Mouse (Mus musculus) monocyte, adult 2 months (primary cell): ENCODE data around the gene Klrg1.

Source experiments
- DNase-seq, 2 experiments: peaks; one replicate each; pipeline ENCODE4 v3.0.0; 2022; ENCODE audit warnings: low spot score in 2 of 2, low read depth in 1 of 2

Klrg1 gene

GRCm38 (mm10) chr6:122293121-122293520 is 10.4 kb upstream of the Klrg1 start:
- DNase-seq, result no peak

- no peak for DNase-seq
Observed at GRCm38 (mm10) chr6:122292184-122292583, 9.5 kb upstream of the Klrg1 start.

GRCm38 (mm10) chr6:122291735-122292134 is 9.1 kb upstream of the Klrg1 start:
- DNase-seq, result no peak

GRCm38 (mm10) chr6:122291264-122291663 is 8.6 kb upstream of the Klrg1 start:
- DNase-seq, result no peak

GRCm38 (mm10) chr6:122290253-122290652 is 7.6 kb upstream of the Klrg1 start:
- no peak for DNase-seq

- no peak for DNase-seq
Observed at GRCm38 (mm10) chr6:122289313-122289712, 6.6 kb upstream of the Klrg1 start.

GRCm38 (mm10) chr6:122288263-122288662 is 5.6 kb upstream of the Klrg1 start:
- no peak for DNase-seq

GRCm38 (mm10) chr6:122284823-122285222 is 2.1 kb upstream of the Klrg1 start:
- no peak for DNase-seq

GRCm38 (mm10) chr6:122284304-122284703 is 1.6 kb upstream of the Klrg1 start:
- DNase-seq, result no peak

- DNase-seq, result no peak
Observed at GRCm38 (mm10) chr6:122283429-122283828, 747 bp upstream of the Klrg1 start.

GRCm38 (mm10) chr6:122276565-122276964 is 6.1 kb downstream of the Klrg1 start:
- DNase-seq, result no peak

- DNase-seq, result no peak
Observed at GRCm38 (mm10) chr6:122274546-122274945, 8.1 kb downstream of the Klrg1 start.

GRCm38 (mm10) chr6:122270152-122270551 is 12.5 kb downstream of the Klrg1 start:
- DNase-seq, result no peak

- DNase-seq, result no peak
Observed at GRCm38 (mm10) chr6:122269170-122269569, 13.5 kb downstream of the Klrg1 start.

GRCm38 (mm10) chr6:122268561-122268960 is 14.1 kb downstream of the Klrg1 start:
- DNase-seq, result no peak

- no peak for DNase-seq
Observed at GRCm38 (mm10) chr6:122262543-122262942, 20.1 kb downstream of the Klrg1 start.

- no peak for DNase-seq
Observed at GRCm38 (mm10) chr6:122252146-122252545, 30.5 kb downstream of the Klrg1 start.

GRCm38 (mm10) chr6:122250033-122250432 is 32.6 kb downstream of the Klrg1 start:
- no peak for DNase-seq
